Mouse (Mus musculus): Measurements from ENCODE around the gene Slirp.

DNA sequence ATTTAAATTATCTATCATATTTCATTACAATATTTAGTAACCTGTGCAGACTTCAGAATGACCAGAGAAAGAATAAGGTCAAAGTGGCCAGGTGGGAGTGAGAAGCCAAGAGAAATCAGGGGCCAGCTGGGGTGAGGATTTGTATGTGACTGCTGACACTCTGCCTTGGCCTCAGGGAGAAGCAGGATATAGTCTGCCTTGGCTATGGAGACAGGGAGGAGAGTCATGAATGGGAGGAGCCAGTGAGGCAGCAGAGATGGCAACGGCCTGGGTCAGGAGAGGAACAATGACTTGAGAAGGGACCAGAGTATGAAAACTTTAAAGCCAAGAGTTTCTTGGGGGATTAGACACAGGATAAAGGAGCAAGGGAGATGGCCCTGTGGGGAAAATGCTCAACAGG lies 20.0 kb upstream of the Slirp start:
- TF ChIP-seq CTCF (IDR thresholded peaks at IDR 0.05; ENCODE audit: low read depth) (no peak), EP300 (optimal IDR thresholded peaks at IDR 0.05) (no peak)
